ENCODE assay signal across 14 mouse cellular contexts in genomic region chr13:36629154-36629553, GRCm38 (mm10).
"Had no signal": no experiment of that assay in that cellular context is flagged by ENCODE, and none has a peak within 500 bp of the region (broad histone marks: within the 10 kb centered on the region; RNA-seq: fewer than 3 reads in every experiment).

No protein-coding gene starts in this region.

- H3K9ac ChIP-seq: liver, embryonic 12.5 days; liver, embryonic 14.5 days; midbrain, embryonic 13.5 days; midbrain, embryonic 15.5 days; neural tube, embryonic 12.5 days; stomach, embryonic 15.5 days had no signal

- H3K4me1 ChIP-seq: liver, embryonic 12.5 days; megakaryocyte, embryonic 14.5 days; midbrain, embryonic 13.5 days; midbrain, embryonic 15.5 days; neural tube, embryonic 12.5 days; stomach, embryonic 15.5 days had no signal

- H3K36me3 ChIP-seq: liver, embryonic 12.5 days; midbrain, embryonic 13.5 days; midbrain, embryonic 15.5 days; neural tube, embryonic 12.5 days; stomach, embryonic 15.5 days had no signal

- H3K27ac ChIP-seq: liver, embryonic 12.5 days; liver, embryonic 14.5 days; macrophage; midbrain, embryonic 13.5 days; midbrain, embryonic 15.5 days; neural tube, embryonic 12.5 days; stomach, embryonic 15.5 days; stomach, postnatal 0 days had no signal

- H3K4me2 ChIP-seq: liver, embryonic 12.5 days; midbrain, embryonic 11.5 days; midbrain, embryonic 13.5 days; midbrain, embryonic 15.5 days; neural tube, embryonic 12.5 days; stomach, embryonic 15.5 days had no signal

- DNase-seq: right cerebral cortex, postnatal 14 days; thymus, adult 2 months; thymus, postnatal 25 days; thymus, postnatal 4 days had no signal

- H3K4me3 ChIP-seq: liver, embryonic 12.5 days; megakaryocyte, embryonic 14.5 days; midbrain, embryonic 13.5 days; midbrain, embryonic 15.5 days; neural tube, embryonic 12.5 days; stomach, embryonic 15.5 days had no signal

- H3K9me3 ChIP-seq: liver, embryonic 12.5 days; midbrain, embryonic 15.5 days; neural tube, embryonic 12.5 days; stomach, embryonic 15.5 days had no signal

- H3K27me3 ChIP-seq: liver, embryonic 12.5 days; megakaryocyte, embryonic 14.5 days; midbrain, embryonic 13.5 days; midbrain, embryonic 15.5 days; neural tube, embryonic 12.5 days; stomach, embryonic 15.5 days had no signal

- ATAC-seq: liver, embryonic 12.5 days; midbrain, embryonic 13.5 days; midbrain, embryonic 15.5 days had no signal
